Mouse (Mus musculus) right cerebral cortex, adult 2 months (tissue): ENCODE measurements around the gene Tekt3.

Experiments used
- DNase-seq, 2 experiments: peaks; one replicate each; pipeline ENCODE4 v3.0.0; 2021 to 2022; ENCODE audit warnings: low spot score in 2 of 2

The Tekt3 gene

DNA sequence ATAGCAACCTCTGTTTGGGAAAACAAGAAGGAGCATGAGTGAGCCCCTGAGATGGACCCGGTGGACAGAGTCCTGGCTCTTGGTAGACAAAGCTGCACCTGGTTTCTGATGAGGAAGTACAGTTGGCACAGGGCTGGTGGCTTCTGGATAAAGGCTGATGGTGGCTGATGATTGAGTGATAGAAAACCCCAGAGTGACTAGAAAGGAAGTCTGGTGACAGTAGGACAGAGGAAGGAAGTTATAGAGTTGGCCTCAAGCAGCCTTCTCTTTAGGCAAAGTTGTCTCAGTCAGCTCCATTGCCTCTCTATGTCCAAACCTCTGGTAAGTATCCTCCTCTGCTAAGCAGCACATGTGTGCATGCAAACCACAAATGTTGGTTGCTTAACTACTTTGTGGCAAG, 1.5 kb upstream of the Tekt3 start:
- DNase-seq: no peak

DNA sequence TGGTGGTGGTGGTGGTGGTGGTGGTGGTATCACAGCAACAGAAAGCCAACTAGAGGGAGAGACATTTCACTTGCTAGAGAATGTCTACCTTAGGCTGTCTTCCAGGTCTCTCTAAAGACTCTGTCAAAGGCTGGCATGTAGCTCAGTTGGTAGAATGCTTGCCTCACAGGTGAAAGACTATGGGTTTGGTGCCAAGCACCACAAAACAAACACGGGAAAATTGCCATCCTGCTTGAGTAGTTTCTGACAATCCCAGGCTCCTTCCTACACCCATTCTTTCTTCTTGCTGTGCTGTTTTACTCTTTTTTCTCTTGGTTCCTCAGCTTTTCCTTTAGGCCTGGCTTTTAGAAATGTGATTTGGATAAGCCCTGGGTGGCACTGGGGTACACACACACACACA, 5.1 kb downstream of the Tekt3 start:
- no peak for DNase-seq

GRCm38 (mm10) chr11:63070081-63070480, 8.6 kb downstream of the Tekt3 start:
- DNase-seq: no peak

- no peak for DNase-seq
These were observed 23.1 kb downstream of the Tekt3 start for GRCm38 (mm10) chr11:63084536-63084935.

DNA sequence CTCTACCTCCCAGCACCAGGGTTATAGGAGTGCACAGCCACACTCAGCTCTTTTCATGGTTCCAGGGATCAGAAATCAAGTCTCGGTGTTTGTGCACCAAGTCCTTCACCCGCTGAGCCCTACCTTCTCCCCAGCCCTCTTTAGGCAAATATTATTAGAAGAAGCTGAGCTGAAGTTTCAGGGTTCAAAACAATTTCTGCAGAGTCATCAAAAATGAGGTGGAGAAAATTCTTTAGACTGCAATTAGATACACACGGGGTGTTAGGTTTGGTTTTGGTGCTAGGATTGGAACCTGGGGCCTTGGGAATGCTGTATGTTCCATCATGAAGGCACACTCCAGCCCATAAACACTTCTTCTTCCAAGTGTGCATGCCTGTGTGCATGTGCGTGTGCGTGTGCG, 27.2 kb downstream of the Tekt3 start:
- DNase-seq: no peak

DNA sequence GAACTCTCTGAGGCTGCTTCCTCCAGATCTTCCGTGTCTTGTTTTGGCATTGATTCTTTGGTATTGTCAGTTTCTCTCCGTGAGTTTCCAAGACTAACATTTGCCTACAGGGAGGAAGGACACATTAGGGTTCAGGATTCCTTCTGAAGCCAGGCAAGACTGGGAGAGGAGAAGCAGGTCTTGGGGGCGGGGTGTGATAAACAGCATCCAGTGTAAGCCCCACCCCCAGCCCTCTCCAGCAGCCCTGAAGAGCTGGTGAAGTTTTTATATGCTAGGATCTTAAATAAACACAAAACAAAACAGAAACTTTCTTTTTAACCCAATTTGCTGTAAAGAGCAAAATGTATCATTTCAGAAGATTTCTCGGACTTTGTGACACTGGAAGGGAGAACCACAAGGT, 28.8 kb downstream of the Tekt3 start:
- DNase-seq: no peak

- no peak for DNase-seq
These were observed 29.5 kb downstream of the Tekt3 start for GRCm38 (mm10) chr11:63090986-63091385.

DNA sequence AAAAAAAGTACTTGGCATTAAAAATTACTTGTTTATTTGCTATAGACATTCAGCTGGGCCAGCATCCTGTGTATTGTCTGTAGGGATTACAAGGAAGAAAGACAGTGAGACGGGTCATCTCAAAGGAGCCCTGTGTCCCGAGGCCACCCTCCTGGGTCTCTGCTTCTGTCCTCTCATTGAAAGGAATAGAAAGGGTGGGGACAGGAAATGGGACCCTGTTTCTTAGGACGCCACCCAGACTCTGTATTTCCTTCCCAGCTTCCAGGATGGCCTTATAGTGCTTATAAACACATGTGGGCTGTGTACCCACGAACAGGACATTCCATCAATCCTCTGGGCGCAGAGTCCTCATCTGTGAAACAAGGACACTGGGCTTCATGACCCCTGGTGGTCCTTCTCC, 30.8 kb downstream of the Tekt3 start:
- no peak for DNase-seq

GRCm38 (mm10) chr11:63093601-63094000, 32.1 kb downstream of the Tekt3 start:
- no peak for DNase-seq

DNA sequence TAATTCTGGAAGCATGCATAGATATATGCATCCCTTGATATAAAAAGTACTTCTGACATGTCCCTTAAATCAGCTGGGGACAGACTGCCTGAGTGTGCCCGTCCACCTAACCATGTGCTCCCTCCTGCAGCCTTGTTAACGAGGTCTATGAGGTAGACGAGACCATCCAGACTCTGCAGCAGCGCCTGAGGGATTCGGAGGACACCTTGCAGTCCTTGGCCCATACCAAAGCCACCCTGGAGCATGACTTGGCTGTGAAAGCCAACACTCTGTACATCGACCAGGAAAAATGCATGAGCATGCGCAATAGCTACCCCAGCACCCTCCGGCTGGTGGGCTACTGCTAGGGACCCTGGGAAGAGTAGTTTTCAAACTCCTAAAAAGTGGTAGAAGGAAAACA, 33.0 kb downstream of the Tekt3 start:
- no peak for DNase-seq

DNA sequence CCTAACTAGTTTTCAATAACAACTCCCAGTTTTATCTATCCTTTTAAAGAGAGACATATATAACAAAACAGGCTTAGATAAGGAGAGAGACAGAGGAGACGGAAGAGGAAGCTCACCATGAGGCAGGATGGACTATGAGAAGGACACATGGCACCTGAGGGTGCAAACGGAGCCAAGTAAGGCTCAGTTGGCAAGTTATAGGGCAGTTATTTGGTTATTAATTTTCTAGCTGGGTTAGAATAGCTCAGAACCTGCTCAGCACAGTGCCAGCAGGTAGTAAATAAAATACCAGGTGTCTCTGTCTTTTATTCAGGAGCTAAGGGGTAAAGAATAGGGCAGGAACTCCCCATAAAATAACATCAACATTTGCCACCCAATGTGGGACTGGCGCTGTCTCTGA, 36.6 kb downstream of the Tekt3 start:
- DNase-seq: no peak

DNA sequence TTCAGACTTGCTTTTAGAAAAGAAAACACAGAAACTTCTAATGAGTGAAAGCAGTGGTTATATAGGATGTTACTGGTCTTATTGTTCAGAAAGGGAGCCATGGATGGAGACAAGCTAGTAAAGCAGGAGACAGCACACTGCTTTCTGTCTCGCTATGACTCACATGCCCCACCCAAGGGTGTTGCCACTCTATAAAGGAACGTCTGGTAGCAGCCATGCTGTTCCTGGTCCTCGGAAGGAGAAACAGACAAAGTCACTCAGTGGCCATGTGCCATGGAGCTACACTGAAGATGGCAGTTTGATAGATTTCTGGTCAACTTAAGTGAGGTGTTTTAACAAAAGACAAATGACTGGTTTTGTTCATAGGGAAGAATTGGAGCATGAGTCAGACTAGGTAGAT, 37.9 kb downstream of the Tekt3 start:
- no peak for DNase-seq

- DNase-seq: peak in 1 of 2 experiments; percentile 17
These were observed 41.8 kb downstream of the Tekt3 start for GRCm38 (mm10) chr11:63103256-63103655.

GRCm38 (mm10) chr11:63104026-63104425, 42.6 kb downstream of the Tekt3 start:
- no peak for DNase-seq

- no peak for DNase-seq
These were observed 47.8 kb downstream of the Tekt3 start for GRCm38 (mm10) chr11:63109230-63109775.

DNA sequence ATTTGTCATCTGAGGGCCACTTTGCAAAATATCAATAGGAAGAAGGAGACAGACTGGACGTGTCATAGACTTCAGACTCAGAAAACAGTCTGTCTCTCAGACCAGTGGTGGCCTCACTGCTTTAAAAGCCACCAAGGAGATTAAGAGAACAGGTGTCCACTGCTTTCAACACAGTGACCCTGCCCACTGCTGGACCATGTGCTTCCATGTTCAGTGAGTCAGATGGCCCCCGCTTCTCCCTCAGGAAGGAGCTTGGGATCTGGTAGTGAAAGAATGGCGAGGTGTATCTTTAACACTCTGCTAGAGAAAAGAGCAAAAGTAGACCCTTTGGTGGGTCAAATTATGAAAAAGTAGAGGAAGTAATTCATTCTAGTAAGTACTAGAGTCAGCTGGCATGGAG, 48.9 kb downstream of the Tekt3 start:
- DNase-seq: no peak

DNA sequence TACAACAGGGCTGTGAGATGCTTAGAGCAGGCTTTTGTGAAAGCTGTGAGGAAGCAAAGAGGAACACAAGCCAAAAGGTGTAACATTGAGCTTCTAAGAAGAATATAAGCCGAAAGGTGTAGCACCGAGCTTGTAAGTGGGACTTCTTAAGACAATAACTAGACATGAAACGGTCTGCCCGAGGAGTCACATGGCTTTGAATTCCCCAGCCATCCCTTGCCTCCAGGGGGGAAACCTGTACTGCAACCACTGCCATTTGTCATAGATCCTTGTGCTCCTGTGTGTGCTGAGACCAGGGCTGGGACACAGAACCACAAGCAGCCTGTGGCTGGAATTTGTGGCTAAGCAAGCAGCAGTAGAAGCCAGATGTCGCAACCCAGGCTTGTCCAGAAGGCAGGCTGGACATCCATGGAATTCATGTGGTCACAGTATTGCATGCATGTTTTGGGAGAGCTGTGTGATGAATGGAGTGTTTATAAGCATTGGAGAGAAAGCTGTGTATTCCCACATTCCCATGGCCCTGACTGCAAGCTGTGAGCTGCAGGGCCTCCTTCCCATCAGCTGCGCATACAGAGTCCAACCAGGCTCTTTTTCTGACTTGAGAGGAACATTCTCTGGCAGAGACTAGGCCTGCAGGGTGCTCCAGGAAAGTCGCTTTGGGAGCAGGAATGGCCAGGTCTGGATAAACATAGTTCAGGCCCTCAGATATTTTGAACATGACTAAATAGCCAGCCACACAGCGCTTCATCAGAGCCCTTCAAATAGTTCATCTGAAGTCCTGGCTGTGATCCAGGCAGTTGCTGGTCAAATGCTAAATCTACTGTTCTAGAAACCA, 53.6 kb downstream of the Tekt3 start:
- no peak for DNase-seq

GRCm38 (mm10) chr11:63116652-63117051, 55.2 kb downstream of the Tekt3 start:
- no peak for DNase-seq

GRCm38 (mm10) chr11:63117266-63117665, 55.8 kb downstream of the Tekt3 start:
- no peak for DNase-seq

- DNase-seq: no peak
These were observed 58.3 kb downstream of the Tekt3 start for GRCm38 (mm10) chr11:63119791-63120190.

- no peak for DNase-seq
These were observed 60.8 kb downstream of the Tekt3 start for GRCm38 (mm10) chr11:63122249-63122648.

GRCm38 (mm10) chr11:63122776-63123350, 61.4 kb downstream of the Tekt3 start:
- no peak for DNase-seq

GRCm38 (mm10) chr11:63124316-63124715, 62.9 kb downstream of the Tekt3 start:
- DNase-seq: no peak
